Mouse (Mus musculus) neural tube, embryonic 14.5 days (tissue): ENCODE measurements around the gene Polr2f. TPM values are rescaled to one million over a fixed set of nuclear protein-coding genes. Genes with fewer than 3 reads are reported as not detected.
A peak's percentile ranks its signal among the peaks of the same experiment; 100 is the strongest.

Source experiments
- ATAC-seq: fragments of 200-750 bp; cut with Nextera tagmentation; 2 replicates; pipeline ENCODE4 v1.8.0; 2017; ENCODE audit warnings: low read depth, mild to moderate bottlenecking, moderate TSS enrichment, moderate library complexity
- H3K27ac ChIP-seq: fragments of 300-500 bp; sonication (generic); 2 replicates; pipeline ENCODE4 v1.5.1; 2014; ENCODE audit warnings: low read depth, mild to moderate bottlenecking, control low read depth, low read length, moderate library complexity, mixed read lengths
- H3K27me3 ChIP-seq: fragments of 300-500 bp; sonication (generic); 2 replicates; pipeline ENCODE4 v1.6.1; 2014; ENCODE audit warnings: low read length; ENCODE audit not compliant: control insufficient read depth, insufficient read depth
- H3K36me3 ChIP-seq: fragments of 300-500 bp; sonication (generic); 2 replicates; pipeline ENCODE4 v1.6.1; 2014; ENCODE audit warnings: low read length, mixed read lengths; ENCODE audit not compliant: control insufficient read depth, insufficient read depth
- H3K4me1 ChIP-seq: fragments of 300-500 bp; sonication (generic); 2 replicates; pipeline ENCODE4 v1.6.1; 2014; ENCODE audit warnings: low read length; ENCODE audit not compliant: control insufficient read depth, insufficient read depth
- H3K4me2 ChIP-seq: fragments of 300-500 bp; sonication (generic); 2 replicates; pipeline ENCODE4 v1.6.1; 2014; ENCODE audit warnings: mild to moderate bottlenecking, low read depth, low read length, control low read depth
- H3K4me3 ChIP-seq: fragments of 300-500 bp; sonication (generic); 2 replicates; pipeline ENCODE4 v1.5.1; 2014; ENCODE audit warnings: low read depth, low read length, control low read depth, mixed read lengths
- H3K9ac ChIP-seq: fragments of 300-500 bp; sonication (generic); replicated peaks from 2 replicates; pipeline ENCODE4 v1.6.1; 2014; ENCODE audit warnings: low read depth, mild to moderate bottlenecking, control low read depth, low read length, mixed read lengths
- H3K9me3 ChIP-seq: fragments of 300-500 bp; sonication (generic); 2 replicates; pipeline ENCODE4 v1.6.1; 2016; ENCODE audit warnings: low read length; ENCODE audit not compliant: control insufficient read depth
- WGBS: fragments of 180-500 bp; shearing (Covaris S2); extraction: QIAGEN DNeasy Blood & Tissue Kit; methylation state at CpG from one replicate; pipeline ENCODE4 v1.1.7; 2014; 5-methylcytosine and 5-hydroxymethylcytosine counted together
- polyA plus RNA-seq: library from polyadenylated mRNA; unstranded; fragments of >200 nt; fragmentation: Nextera tagmentation; extraction: Ambion mirVana; gene quantifications from 2 replicates; pipeline ENCODE4 v1.2.1, GENCODE M21; 2014

Gene Polr2f
- polyA plus RNA-seq, 1 experiment from 2014 or later = 304 TPM

DNA sequence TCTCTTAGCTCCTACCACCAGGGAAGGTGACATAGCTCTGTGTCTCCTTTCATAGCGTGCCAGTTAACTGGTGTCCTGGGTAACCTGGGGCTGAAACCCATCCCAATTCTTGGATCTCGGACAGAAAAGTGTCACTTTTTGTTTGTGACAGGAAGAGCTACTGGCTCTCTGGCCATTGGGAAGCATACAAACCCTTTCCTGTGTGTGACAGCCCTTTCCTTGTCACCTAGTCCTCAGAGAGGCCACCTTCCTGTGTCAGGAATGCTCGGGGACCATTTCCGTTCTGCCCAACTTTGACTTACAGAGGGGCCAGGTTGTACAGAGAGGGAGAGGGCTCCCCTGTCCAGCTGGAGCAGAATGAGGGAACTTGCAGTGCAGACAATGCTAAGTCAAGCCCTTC, 41.4 kb upstream of the Polr2f start:
- 65% methylated on average over 4 of the region's 4 CpGs for WGBS

DNA sequence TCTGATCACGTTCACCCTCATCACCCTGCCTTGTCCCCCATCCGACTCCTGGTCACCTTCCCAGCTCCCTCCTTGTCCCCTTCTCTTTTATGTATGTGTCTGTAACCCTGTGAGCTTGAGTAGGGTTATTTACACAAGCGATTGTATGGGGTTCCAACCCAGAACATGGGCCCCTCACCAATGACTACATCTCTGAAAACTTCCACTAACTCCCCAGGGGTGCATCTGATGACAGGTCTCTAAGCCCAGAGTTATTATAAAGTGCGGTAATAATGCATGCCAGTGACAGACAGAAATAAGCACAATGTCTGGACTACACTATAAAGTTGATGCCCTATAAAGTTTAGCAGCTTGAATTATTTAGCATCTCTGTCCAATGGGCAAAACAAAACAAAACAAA, 40.4 kb upstream of the Polr2f start:
- H3K27ac ChIP-seq = no peak overlapping the region
- peaks cover 3% of the 10 kb centered on the region for H3K36me3 ChIP-seq
- ATAC-seq = no peak
- H3K9me3 ChIP-seq = no peaks in the 10 kb centered on the region
- peaks cover 3% of the 10 kb centered on the region; the same call in 1 of the 2 replicates for H3K4me1 ChIP-seq
- no peak overlapping the region for H3K4me3 ChIP-seq
- WGBS = 76% methylated on average over 4 of the region's 4 CpGs
- H3K27me3 ChIP-seq = no peaks in the 10 kb centered on the region
- no peak overlapping the region for H3K9ac ChIP-seq
- H3K4me2 ChIP-seq = no peak overlapping the region

More for the DNA sequence above, 41.4 kb upstream of the Polr2f start:
- H3K36me3 ChIP-seq = peaks cover 8% of the 10 kb centered on the region
- no peaks in the 10 kb centered on the region for H3K27me3 ChIP-seq
- no peak for ATAC-seq
- H3K4me3 ChIP-seq = no peak overlapping the region
- no peaks in the 10 kb centered on the region for H3K9me3 ChIP-seq
- H3K4me1 ChIP-seq = peaks cover 3% of the 10 kb centered on the region; the same call in 1 of the 2 replicates
- H3K4me2 ChIP-seq = no peak overlapping the region
- H3K9ac ChIP-seq = no peak overlapping the region
- no peak overlapping the region for H3K27ac ChIP-seq

DNA sequence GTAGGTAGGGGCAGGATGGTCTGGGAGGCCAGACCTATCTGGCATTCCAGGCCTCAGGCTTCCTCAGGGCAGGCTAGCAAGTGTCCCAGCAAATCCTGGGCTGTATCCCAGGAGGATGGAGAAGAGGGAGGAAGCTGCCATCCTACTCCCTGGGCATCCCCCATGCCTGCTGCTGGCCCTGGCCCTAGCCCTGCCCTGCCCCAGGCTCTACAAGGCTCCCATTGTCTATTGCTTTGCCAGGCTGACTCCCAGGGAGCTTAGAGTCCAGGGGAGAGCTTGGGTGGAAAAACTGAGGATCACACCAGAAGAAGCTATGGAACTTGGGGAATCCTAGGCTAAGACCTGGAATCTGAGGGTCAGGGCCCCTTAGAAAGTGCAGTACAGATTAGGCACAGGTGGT, 39.3 kb upstream of the Polr2f start:
- Histone ChIP-seq H3K27me3 (no peaks in the 10 kb centered on the region), H3K9ac (no peak overlapping the region), H3K4me3 (no peak overlapping the region), H3K4me2 (no peak overlapping the region), H3K4me1 (peaks cover 3% of the 10 kb centered on the region; the same call in 1 of the 2 replicates), H3K36me3 (no peaks in the 10 kb centered on the region), H3K9me3 (no peaks in the 10 kb centered on the region), H3K27ac (no peak overlapping the region)
- no peak for ATAC-seq

DNA sequence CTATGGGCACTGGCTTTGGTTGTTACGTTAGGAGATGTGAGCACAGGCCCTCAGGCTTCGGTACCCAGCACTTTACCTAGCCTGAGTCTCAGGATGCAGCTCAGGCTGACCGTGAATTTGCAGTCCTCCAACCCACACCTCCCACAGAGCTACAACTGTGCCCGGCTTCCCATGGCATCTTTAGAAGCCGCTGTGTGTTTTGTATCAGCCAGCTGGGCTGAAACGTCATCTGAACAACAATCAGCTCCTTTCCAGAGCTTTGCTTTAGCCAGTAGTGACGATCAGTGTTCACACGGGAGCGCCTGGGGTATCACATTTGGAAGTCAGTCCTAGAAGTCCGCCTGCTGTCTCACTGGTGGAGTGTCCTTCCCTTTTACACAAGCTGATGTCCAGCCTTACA, 37.5 kb upstream of the Polr2f start:
- ATAC-seq = no peak
- Histone ChIP-seq H3K36me3 (no peaks in the 10 kb centered on the region), H3K9me3 (no peaks in the 10 kb centered on the region), H3K9ac (no peak overlapping the region), H3K4me3 (no peak overlapping the region), H3K27ac (no peak overlapping the region), H3K27me3 (no peaks in the 10 kb centered on the region), H3K4me1 (no peaks in the 10 kb centered on the region), H3K4me2 (no peak overlapping the region)
- 64% methylated on average over 10 of the region's 10 CpGs for WGBS

DNA sequence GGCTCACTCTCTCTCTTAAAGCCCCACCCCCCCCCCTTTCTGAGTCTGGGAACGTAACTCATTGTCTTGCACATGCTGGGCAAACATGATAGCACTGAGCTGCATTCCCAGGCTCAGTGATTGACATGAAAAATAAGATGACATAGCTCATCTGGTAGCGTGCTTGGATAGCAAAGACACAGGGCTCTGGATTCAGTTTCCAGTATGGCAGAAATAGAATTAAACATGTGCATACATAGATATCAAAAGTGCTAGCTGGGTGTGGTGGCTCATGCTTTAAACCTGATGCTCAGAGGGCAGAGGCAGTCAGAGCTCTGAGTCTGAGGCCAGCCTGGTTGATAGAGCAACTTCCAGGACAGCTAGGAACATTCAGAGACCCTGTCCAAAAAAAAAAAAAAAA, 35.0 kb upstream of the Polr2f start:
- ATAC-seq = no peak
- no peak overlapping the region for H3K9ac ChIP-seq
- H3K36me3 ChIP-seq = no peaks in the 10 kb centered on the region
- WGBS = 50% methylated on average over 2 of the region's 2 CpGs
- H3K27ac ChIP-seq = no peak overlapping the region
- no peaks in the 10 kb centered on the region for H3K27me3 ChIP-seq
- peaks cover 11% of the 10 kb centered on the region for H3K4me1 ChIP-seq
- no peak overlapping the region for H3K4me3 ChIP-seq
- no peak overlapping the region for H3K4me2 ChIP-seq
- no peaks in the 10 kb centered on the region for H3K9me3 ChIP-seq

DNA sequence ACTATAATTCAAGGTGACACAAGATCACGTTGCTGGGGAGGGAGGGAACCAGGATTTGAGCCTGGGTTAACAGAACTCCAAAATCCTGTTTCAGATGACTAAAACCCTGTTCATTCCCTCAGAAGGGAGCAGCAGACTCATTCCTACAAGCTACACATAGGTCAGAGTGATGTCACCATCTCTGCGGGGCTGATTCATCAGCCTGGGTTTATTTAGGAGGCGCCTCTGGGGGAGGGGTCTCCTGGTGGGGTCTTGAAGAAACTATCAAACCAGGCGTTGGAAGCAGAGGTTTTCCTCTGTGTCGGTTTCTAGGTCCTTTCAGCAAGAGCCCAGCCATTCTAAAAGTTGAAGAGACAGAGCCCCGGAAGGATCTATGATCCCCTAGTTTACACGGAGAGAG, 32.8 kb upstream of the Polr2f start:
- Histone ChIP-seq H3K36me3 (0 out of 2 replicates have a peak, but pooled peaks cover 5% of the 10 kb centered on the region), H3K9ac (0 out of 2 replicates have a peak overlapping the region, but pooled peaks have one; percentile 93), H3K4me3 (peak overlapping the region; percentile 81), H3K4me2 (peak overlapping the region; percentile 96), H3K27ac (no peak overlapping the region), H3K4me1 (peaks cover 19% of the 10 kb centered on the region), H3K27me3 (no peaks in the 10 kb centered on the region), H3K9me3 (no peaks in the 10 kb centered on the region)
- WGBS = 23% methylated on average over 7 of the region's 7 CpGs
- ATAC-seq = no peak

DNA sequence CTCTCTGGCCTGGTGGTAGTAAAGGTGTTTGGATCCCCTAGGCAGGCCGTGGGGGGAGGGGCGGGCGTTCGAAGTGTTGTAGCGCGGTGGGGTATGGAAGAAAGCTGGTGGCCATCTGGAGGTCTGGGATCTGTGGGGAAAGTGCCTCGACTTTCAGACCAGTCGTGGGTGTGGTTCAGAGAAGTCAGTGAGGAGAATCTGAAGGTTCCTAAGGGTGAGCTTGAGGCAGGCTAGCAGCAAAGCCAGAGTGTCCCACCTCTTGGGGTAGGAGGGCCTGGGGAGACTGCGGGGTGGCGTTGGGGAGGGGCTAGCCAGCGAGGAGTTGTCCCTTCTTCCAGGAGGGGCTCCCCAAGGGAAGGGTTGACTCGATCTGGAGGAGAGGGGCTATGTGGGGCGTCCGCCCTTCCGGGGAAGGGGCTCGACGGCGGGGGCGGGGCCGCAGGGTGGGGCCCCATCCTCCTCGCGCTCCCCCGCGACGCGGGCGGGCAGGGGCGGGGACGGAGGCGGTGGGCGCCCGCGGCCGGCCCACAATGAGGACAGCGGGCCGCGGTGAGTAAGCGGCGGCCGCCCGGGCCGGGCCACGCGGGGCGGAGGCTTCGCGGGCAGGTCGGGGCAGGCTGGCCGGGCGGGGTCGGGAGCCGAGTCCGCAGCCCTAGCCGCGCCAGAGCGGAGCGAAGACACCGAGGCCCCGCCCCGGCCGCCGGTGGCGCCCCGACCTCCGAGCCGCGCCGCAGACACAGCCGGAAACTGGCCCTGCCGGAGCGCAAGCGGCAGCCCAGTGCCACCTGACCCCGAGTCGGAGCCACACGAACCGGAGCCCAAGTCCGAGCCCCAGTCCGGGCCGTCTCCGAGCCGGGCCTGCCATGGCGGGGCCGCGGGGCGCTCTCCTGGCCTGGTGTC, 32.1 kb upstream of the Polr2f start, which contains the start of gene Micall1:
TSS of gene Micall1 (plus strand) at position 478 of the 900 bp plus-strand sequence.
- peak; percentile 75 for ATAC-seq

DNA sequence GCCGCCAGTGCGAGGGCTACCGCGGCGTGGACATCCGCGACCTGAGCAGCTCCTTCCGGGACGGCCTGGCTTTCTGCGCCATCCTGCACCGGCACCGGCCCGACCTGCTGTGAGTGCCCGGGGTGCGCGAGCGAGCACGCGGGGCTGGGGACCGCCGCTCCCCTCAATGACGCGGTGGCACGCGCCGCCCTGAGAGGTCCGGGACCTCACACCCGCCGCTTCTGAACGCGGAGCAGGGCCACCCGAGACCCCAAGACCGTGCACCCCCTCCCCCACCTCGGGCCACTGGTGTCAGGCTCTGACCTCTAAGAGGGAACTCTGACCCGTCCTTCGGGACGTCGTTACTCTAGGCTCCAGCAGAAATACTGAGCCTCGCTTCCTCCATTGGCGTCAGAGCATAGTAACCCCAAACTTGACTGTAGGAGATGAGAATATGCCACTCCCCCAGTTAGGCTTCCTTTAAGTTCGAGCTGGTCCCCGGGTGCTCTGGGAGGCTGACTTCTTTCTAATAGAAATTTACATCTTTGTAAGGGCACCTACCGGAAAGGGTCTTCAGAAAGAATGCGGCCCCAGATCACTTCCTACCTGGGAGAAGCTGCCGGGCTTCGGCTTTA, 31.4 kb upstream of the Polr2f start:
- Histone ChIP-seq H3K9me3 (no peaks in the 10 kb centered on the region), H3K4me3 (peak overlapping the region; percentile 81), H3K27me3 (no peaks in the 10 kb centered on the region), H3K4me2 (peak overlapping the region; percentile 96), H3K27ac (peak overlapping the region; percentile 69), H3K36me3 (0 out of 2 replicates have a peak, but pooled peaks cover 5% of the 10 kb centered on the region), H3K9ac (peak overlapping the region; percentile 93), H3K4me1 (peaks cover 19% of the 10 kb centered on the region)
- ATAC-seq = peak; percentile 58
- under 1% methylated on average over 32 of the region's 46 CpGs for WGBS

More for the DNA sequence above, 32.1 kb upstream of the Polr2f start, which contains the start of gene Micall1:
- Histone ChIP-seq H3K27ac (peak within 1 kb of the TSS; percentile 69), H3K27me3 (no peaks in the 10 kb centered on the region), H3K4me3 (peak within 1 kb of the TSS; percentile 81), H3K4me2 (peak within 1 kb of the TSS; percentile 96), H3K9ac (peak within 1 kb of the TSS; percentile 93), H3K36me3 (0 out of 2 replicates have a peak, but pooled peaks cover 5% of the 10 kb centered on the region), H3K9me3 (no peaks in the 10 kb centered on the region), H3K4me1 (peaks cover 19% of the 10 kb centered on the region)
- WGBS = 1% methylated on average over 61 of the region's 85 CpGs

DNA sequence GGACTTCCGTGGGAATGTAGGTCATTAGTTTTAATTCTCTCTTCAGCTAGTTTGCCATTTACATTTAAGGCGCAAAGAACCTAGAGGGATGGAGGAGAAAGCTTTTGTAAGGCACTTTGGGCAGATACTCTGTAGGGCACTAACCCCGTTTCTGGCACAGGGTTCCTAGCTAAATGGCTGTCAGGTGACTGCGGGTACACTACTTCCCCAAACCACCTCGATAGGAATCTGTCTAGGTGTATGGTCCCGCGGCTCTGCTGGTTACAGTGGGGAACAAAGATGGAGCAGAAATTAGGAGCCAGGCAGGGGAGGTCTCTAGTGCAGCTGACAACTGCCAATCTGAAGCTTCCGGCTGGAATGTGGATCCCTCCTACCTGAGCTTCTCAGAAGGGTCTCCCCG, 30.8 kb upstream of the Polr2f start:
- H3K4me2 ChIP-seq = peak overlapping the region; percentile 96
- no peaks in the 10 kb centered on the region for H3K27me3 ChIP-seq
- no peaks in the 10 kb centered on the region for H3K9me3 ChIP-seq
- peaks cover 10% of the 10 kb centered on the region; the same call in 1 of the 2 replicates for H3K36me3 ChIP-seq
- peak overlapping the region; percentile 81 for H3K4me3 ChIP-seq
- no peak for ATAC-seq
- H3K9ac ChIP-seq = peak overlapping the region; percentile 93
- no peak overlapping the region for H3K27ac ChIP-seq
- H3K4me1 ChIP-seq = peaks cover 19% of the 10 kb centered on the region
- WGBS = 13% methylated on average over 9 of the region's 9 CpGs
